Mouse (Mus musculus) adrenal gland (tissue): ENCODE measurements around the gene Carm1.
"Not testable (repeated sequence)": the region's sequence is repeated elsewhere in the genome, so short reads cannot be mapped to it uniquely, and the experiment has no call there.

Source experiments
- intact Hi-C: fragments of 180-260 bp; cut with DNase I; formaldehyde crosslinking; loops from one replicate; pipeline ENCODE4 v1.15.1; 2025
- long read RNA-seq, 2 experiments: library from polyadenylated mRNA; unstranded; transcript quantifications; one replicate each; pipeline ENCODE4 v2.0.0; 2020; ENCODE audit warnings: borderline replicate concordance in 1 of 2; ENCODE audit not compliant: insufficient replicate concordance in 1 of 2

Gene Carm1
- long read RNA-seq, experiment 1, partial matches to known transcripts, result 4 of 4 reads
- long read RNA-seq, experiment 1, other reads (novel, unspliced or antisense), result 0 of 4 reads
- long read RNA-seq, experiment 2, partial matches to known transcripts, result 8 of 8 reads
- long read RNA-seq, experiment 2, other reads (novel, unspliced or antisense), result 0 of 8 reads

DNA sequence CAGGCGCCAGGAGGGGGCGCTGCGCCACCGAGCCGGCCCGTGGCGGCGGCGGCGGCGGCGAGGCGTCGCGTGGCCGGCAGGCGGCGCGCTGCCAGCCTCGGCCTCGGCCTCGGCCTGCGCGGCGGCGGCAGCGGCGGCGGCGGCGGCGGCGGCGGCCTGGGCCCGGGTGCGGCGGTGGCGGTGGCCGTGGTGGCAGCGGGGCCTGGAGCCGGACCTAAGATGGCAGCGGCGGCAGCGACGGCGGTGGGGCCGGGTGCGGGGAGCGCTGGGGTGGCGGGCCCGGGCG lies at the start of gene Carm1:
Gene Carm1 (plus strand): TSS at position 106 of the 286 bp plus-strand sequence.
- intact Hi-C loops, result no loop called here

DNA sequence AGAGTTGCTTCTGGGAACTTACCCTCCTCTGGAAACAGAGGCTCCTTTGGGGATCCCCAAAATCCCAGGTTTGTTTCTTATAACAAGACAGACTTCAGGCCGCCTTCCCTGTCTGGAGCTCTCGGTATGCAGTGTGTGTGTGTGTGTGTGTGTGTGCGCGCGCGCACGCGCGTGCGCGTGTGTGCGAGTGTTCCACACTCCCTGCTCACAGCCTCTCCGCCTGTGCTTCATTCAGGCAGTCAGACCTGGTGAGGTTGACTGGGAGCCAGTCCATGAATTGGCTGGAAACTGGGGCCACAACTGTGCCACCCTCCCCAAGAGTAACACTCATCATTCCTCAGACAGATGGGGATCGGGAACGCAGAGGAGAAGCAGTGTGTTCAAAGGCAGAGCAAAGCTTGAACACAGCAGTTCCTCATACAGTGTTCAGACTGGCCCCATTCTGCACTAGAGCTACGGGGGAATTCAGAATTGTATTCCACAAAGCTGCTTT lies 49.6 kb upstream of the Carm1 start:
- intact Hi-C loops, result no loop called here

DNA sequence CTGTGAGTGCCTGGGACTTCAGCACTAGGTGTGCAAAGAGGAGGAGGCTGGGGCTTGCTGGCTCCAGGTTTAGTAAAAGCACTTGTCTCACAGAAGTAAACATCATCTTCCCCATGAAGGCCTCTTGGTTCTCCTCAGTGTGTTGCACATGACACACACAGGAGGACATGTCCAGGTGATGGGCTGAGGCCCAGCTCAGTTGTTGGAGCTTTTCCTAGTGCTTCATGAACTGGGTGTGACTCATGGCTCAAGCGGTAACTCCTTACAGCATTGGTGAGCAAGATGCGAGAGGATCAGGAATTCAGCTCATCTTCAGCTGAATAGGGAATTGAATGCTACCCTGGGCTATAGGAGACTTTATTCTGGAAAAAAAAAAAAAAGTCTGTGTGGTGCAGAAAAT lies 49.0 kb upstream of the Carm1 start:
- intact Hi-C loops, result no loop called here

DNA sequence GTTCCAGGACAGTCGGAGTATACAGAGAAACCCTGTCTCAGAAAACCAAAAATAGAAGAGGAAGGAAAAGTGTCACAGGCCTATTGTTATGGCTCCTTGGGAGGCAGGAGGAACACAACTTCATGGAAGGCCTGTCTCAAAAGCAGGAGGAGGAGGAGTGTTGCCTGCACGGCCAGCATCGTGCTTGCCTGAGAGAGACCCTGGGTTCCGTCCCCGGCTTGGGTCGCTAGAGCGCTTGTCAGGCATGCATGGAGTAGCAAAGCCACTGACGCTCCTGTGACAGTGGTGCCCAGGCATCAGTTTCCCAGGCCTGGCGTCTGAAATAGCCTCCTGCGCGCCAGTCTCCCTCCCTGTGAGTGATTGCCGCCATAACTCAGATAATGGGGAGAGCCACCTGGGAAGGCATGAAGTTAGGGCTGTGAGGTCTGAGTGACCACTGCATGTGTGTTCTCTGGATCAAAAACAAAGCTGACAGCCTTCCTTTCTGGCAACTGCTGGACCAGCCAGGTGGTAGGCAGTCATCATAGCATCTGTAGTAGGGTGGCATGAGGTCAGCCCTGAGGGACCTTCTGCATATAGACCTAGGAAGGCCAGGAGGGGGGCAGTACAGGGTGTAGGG lies 48.3 kb upstream of the Carm1 start:
- intact Hi-C loops, result no loop called here

GRCm38 (mm10) chr9:21503352-21503751 lies 43.3 kb upstream of the Carm1 start:
- intact Hi-C loops, result no loop called here

- intact Hi-C loops, result no loop called here
Measured at GRCm38 (mm10) chr9:21505767-21506166, 40.9 kb upstream of the Carm1 start.

DNA sequence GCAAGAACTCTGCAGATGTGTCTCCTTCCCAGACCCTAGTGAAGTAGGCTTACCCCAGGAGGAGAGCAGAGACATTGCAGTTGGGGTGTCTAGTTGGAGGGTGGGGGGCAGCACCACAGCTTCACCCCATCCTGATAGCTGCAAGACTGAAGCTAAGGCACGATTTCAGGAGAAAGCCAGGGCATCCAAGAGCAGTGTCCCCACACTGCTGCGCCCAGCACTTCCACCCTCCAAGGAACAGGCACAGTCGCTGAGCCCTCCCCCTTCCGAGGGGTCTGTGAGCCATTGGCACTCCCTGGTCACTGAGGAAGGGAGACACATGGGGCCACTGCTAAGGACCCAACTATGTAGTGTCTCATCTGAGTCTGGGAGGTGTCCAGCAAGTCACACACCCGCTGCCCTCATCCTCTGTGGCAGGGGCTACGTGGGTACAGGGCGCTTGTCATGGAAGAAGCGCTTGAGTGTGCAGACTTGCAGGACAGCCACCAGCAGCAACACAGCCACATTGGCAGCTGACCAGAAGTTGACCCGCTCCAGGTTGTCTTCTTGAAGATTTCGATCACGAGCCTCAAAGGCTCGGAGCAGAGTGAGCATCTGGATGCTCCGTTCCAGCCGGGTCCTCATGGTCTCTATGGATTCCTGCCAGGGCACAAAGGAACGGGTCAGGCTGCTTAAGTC lies 38.8 kb upstream of the Carm1 start:
- intact Hi-C loops, result no loop called here

DNA sequence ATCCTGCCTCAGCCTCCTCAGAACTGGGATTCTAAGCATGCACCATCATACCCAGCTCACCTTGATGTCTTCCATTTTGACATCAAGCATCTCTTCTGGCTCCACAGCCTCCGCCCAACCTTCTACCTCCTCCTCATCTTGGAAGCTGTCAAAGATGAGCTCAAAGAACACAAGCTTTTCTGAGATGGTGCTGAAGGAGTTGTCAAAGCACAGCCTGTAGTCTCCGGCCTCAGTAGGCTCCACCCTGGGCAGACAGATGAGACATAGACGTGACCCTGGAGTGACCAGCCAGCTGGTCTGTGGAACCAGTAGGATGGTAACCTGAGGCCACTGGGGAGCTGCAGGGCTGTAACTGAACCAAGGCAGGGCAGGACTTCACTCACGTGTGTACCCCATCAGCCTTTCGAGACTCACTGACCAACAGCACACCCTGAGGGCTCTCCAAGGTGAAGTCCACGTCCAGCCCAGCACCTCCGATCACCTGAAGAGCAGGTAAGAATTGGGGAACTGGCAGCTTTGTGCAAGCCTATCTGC lies 37.8 kb upstream of the Carm1 start:
- intact Hi-C loops, result no loop called here

DNA sequence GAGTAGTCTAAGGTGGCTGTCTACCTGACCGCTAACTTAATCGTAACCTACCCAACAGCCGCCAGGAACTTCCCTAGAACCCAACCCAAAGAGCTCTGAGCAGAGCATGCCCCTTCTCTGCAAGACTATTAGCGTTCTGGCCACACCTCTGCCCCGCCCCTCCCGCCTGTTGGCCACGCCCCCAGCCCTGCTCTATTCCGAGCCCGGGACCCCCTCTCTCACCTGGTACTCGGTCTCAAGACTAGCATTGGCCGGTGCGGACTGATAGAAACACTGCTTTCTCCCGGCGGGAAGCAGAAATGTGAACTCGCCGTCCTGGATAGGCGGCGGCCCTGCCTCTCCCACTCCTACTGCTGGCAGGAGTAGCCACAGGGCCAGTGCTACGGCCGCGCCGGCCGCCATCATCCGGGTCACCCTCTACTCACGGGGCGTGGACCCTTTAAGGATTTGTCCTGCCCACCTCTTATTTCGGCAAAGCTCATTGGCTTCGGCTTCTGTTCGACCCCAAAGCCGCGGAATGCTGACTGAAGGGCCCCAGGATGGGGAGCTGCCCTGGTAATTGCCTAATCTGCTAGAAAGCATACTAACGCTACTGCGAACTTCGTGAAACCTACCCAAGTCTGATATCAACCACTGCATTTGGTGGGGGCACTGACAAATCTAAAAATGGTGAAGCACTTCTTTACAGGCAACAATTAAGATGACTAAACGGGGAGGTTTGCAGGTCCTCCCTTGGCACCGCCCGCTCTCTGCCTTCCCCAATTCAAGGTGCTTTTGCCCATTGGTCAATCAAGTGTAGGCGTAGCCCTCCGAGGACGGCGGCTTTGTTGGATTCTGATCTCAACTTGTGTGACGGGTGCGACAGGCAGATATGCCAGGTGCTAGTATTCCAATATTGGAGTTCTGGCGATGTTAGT lies 36.7 kb upstream of the Carm1 start, which contains the start of gene Tmed1:
Gene Tmed1 (minus strand): TSS at position 481 of the 917 bp plus-strand sequence.
- intact Hi-C loops, result no loop called here

DNA sequence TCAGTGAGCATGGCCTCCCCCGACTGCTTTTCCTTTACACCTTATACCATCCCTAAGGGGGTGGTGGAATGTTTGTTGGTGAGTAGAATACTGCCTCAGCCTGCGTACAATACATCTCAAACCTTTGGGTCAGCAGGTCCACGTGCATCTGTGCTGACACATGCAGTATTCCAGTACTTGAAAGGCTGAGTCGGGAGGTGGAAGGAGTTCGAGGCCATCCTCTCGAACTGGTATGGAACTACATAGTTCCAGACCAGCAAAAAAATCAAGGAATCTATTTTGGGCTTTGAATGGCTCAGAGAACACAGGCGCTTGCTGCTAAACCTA lies 36.0 kb upstream of the Carm1 start:
- intact Hi-C loops, result no loop called here

DNA sequence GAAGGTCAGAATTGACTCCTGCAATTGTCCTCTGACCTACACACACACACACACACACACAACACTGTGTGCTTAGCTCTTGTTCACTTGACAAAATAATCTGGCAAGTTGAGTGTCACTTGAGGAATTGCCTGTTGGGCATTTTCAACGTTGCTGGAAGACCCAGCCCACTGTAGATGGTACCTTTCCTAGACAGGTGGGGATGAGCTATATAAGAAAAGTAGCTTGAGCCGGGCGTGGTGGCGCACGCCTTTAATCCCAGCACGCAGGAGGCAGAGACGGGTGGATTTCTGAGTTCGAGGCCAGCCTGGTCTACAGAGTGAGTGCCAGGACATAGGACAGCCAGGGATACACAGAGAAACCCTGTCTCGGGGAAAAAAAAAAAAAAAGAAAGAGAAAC lies 35.6 kb upstream of the Carm1 start:
- intact Hi-C loops, result no loop called here

DNA sequence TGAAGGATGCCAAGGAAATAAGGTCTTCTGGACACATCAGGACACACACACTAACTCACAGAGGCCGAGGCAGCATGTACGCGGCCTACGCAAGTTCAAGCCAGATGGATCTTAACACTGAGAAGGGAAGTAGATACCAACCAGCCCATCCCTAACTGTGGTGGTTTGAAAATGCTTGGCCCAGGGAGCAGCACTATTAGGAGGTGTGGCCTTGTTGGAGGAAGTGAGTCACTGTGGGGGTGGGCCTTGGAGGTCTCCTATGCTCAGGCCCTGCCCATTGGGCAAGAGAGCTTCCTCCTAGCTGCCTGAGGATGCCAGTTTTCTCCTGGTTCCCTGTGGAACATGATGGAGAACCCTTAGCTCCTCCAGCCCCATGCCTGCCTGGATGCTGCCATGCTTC lies 33.2 kb upstream of the Carm1 start:
- intact Hi-C loops, result no loop called here

- intact Hi-C loops, result no loop called here
Measured at GRCm38 (mm10) chr9:21517947-21518495, 28.7 kb upstream of the Carm1 start.

DNA sequence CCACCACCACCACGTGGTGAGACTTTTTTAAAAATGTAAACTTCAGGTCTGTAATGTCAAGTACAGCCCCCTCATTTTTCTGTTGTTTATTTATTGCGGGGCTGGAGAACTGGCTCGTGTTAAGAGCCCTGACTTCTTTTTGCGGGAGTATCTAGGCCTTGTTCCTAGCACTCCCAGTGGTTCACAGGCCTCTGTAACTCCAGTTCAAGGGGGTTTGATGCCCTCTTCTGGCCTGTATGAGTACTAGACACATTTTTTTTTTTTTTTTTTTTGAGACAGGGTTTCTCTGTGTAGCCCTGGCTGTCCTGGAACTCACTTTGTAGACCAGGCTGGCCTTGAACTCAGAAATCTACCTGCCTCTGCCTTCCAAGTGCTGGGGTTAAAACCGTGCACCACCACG lies 28.0 kb upstream of the Carm1 start:
- intact Hi-C loops, result not testable (repeated sequence)

DNA sequence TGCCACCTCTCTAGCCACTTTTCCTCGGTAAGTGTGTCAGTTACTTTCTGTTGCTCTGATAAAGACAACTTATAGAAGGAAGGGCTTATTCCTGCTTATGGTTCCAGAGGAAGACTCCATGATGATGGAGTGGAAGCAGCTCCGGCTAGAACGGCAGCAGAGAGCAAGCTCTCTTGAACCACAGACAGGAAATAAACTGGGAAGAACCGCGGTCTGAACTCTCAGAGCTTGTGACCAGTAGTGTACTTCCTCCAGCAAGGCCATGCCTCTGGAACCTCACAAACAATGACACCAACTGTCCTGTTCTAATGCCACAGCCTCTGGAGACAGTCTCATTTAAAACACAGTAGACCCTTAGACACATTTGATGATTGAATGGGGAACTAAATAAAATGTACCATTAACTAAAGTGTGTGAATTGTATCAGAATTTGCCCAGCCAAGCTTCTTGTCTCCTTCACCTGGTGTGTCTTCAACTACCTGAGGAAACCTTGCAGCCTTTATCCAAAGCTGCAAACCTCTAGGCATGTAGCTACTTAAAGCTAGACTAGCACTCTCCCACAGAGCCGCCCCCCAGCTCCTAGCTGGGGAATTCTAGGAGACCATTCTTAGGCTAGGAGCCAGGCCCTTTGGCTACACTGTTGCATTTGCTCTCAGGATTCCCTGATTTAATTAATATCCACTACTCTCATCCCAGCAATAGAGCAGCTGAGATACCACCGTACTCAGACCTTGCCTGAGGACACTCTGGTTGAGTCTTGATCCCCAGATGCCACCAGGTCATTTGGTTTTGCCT lies 21.4 kb upstream of the Carm1 start:
- intact Hi-C loops, result no loop called here

DNA sequence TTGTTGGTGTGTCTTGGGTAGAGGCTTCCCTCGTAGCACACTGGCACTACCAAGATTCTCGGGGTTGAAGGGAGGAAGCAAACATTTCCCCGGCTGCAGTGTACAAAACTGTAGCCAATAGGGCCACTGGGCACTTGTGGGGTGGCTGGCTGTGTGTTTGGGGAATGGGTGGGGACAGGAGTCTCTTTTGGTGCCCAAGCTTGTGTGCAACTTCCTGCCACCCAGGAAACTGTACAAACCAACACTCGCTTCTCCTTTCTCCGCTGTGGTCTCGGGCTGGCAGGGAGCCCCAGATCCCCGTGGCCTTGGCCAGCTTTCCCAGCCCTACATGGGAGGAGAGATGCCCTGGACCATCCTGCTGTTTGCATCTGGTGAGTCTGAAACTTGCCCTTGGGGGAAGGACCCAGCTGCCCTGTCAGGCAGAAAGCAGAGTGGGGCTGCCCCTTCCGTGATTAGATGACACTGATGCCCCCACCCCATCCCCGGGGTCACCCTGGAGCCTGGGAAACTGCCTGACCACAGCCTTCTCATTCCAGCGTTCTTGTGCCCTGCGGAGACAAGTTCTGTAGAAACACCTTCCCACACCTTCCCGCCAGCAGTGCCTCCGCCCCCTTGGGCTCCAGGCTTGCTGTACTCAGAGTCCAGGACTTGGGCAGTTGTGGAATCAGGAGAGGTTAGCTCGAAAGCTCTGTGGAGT lies 20.6 kb upstream of the Carm1 start, which contains the start of gene AB124611:
Gene AB124611 (plus strand): TSS at position 240 of the 697 bp plus-strand sequence.
- intact Hi-C loops, result no loop called here

DNA sequence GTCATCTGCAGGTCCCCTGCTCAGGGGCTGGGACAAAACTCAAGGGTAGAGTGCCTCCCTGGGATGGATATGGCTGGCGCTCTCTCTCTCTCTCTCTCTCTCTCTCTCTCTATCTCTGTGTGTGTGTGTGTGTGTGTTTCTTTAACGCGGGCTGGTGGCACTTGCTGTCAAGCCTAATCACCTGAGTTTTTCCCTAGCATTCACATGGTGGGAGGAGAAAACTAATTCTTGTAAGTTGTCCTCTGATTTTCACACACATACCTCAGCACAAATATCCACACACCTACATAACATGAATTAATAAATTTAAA lies 20.1 kb upstream of the Carm1 start:
- intact Hi-C loops, result no loop called here

GRCm38 (mm10) chr9:21527100-21527801 lies 19.4 kb upstream of the Carm1 start:
- intact Hi-C loops, result no loop called here

GRCm38 (mm10) chr9:21527917-21528324 lies 18.8 kb upstream of the Carm1 start:
- intact Hi-C loops, result no loop called here
